Mouse (Mus musculus) liver, adult 2 months (tissue): ENCODE measurements at regions not wholly inside any gene's neighbourhood (a gene's known extent, or its start where the extent isn't known, plus 50 kb on each side); places are given as distances from the start of the nearest gene placed in this dataset.

Source experiments
- CTCF ChIP-seq: fragments of 200-500 bp; IDR thresholded peaks from 2 replicates; pipeline ENCODE4 v1.5.1; 2011; ENCODE audit warnings: low read depth, low read length, control low read depth
- POLR2A ChIP-seq: fragments of 200-500 bp; IDR thresholded peaks from 2 replicates; pipeline ENCODE4 v1.6.1; 2011; ENCODE audit warnings: low read length, control low read depth; ENCODE audit not compliant: insufficient read depth; ENCODE audit errors: extremely low read depth

DNA sequence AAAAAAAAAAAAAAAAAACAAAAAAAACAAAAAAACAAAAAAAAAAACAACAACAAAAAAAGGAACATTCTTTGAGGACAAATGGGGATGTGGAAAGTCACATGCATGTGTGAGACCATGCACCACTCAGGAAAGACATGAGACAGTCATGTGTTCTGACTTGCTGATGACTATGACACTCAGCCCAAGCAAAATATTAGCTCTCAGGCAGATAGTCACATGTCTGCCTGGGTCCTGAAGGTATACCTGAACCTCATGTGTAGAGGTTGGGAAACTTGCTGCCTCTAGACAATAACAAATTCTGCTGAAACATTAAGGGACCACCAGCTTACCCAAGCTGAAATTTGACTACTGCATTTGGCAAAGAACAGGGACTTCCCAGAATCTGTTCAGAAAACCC is 147.6 kb upstream of the Akr1e1 start:
- TF ChIP-seq POLR2A: no peak
- TF ChIP-seq CTCF: no peak
